Mouse (Mus musculus): ENCODE measurements at regions not wholly inside any gene's neighbourhood (a gene's known extent, or its start where the extent isn't known, plus 50 kb on each side); places are given as distances from the start of the nearest gene placed in this dataset.

- TF ChIP-seq CTCF (IDR thresholded peaks at IDR 0.05; ENCODE audit: low read depth) = no peak
- TF ChIP-seq EP300 (IDR thresholded peaks at IDR 0.05; ENCODE audit: low read depth) = no peak
Observed at GRCm38 (mm10) chr13:43935284-43935683, 150.7 kb downstream of the Cd83 start.

Measured in heart, postnatal 0 days (tissue).